Comparison of ENCODE assay signal across 19 mouse cellular contexts in genomic region chr8:88948981-88949380, GRCm38 (mm10).
DNase-seq lines count a peak whose midpoint lies in the region; TF ChIP-seq lines count a peak whose summit lies in the region.
"Had no signal": no experiment of that assay in that cellular context is flagged by ENCODE, and none has a peak within 500 bp of the region (broad histone marks: within the 10 kb centered on the region; RNA-seq: fewer than 3 reads in every experiment).

No protein-coding gene starts in this region.

- H3K9ac ChIP-seq in heart, adult 2 months (ENCODE audit: low read depth, low read length) = no peak overlapping the region
- H3K9ac ChIP-seq in ES-E14 (ENCODE audit: insufficient read depth, low read depth, low read length, poor library complexity, severe bottlenecking) = peak overlapping the region; percentile 73
- H3K9ac ChIP-seq: forebrain, embryonic 12.5 days; intestine, embryonic 15.5 days; limb, embryonic 15.5 days; midbrain, embryonic 15.5 days had no signal

- H3K9me3 ChIP-seq in ES-E14 (ENCODE audit: control insufficient read depth, insufficient read depth, low read depth, low read length) = no peaks in the 10 kb centered on the region
- H3K9me3 ChIP-seq: intestine, embryonic 15.5 days; limb, embryonic 15.5 days; midbrain, embryonic 15.5 days had no signal

- no peaks in the 10 kb centered on the region for H3K36me3 ChIP-seq in heart, adult 2 months (ENCODE audit: control insufficient read depth, insufficient read depth, low read length)
- no peaks in the 10 kb centered on the region for H3K36me3 ChIP-seq in ES-E14 (ENCODE audit: control insufficient read depth, insufficient read depth, low read length, poor library complexity, severe bottlenecking)
- H3K36me3 ChIP-seq: forebrain, embryonic 12.5 days; intestine, embryonic 15.5 days; limb, embryonic 15.5 days; midbrain, embryonic 15.5 days had no signal

- intact Hi-C loops in heart, adult 2 months (cut with DNase I) = no loop called here
- intact Hi-C loops in gastrocnemius, postnatal 14 days (cut with DNase I; ENCODE audit: low total_unique reads) = loop anchor here (10.0 kb wide), 1 partner anchor 626 kb away; no protein-coding TSS in a partner anchor

- H3K27me3 ChIP-seq in heart, adult 2 months (ENCODE audit: control insufficient read depth, insufficient read depth, low read length) = no peaks in the 10 kb centered on the region
- H3K27me3 ChIP-seq: forebrain, embryonic 12.5 days; intestine, embryonic 15.5 days; limb, embryonic 15.5 days; midbrain, embryonic 15.5 days had no signal

- in situ Hi-C loops in ES-E14 (cut with MboI; ENCODE audit: low sequenced_read_pairs in 2 of 2, unreplicated experiment in 2 of 2) = loop anchor here in 1 of 2 experiments (5.0 kb wide), 1 partner anchor 53 kb away; no protein-coding TSS in a partner anchor

- H3K4me3 ChIP-seq in heart, adult 2 months = no peak overlapping the region
- H3K4me3 ChIP-seq in ES-E14 (ENCODE audit: insufficient read depth in 1 of 2, low read depth in 1 of 2, low read length in 2 of 2, poor library complexity in 1 of 2, severe bottlenecking in 1 of 2) = peak overlapping the region; percentile 24 to 31; a peak in 2 of 4 replicates
- H3K4me3 ChIP-seq: forebrain, embryonic 12.5 days; intestine, embryonic 15.5 days; left cerebral cortex, adult 2 months; limb, embryonic 15.5 days; midbrain, embryonic 15.5 days had no signal

- peak; percentile 28 to 30 for DNase-seq in heart, adult 2 months
- no peak for DNase-seq in heart, adult 11 months
- DNase-seq in kidney, postnatal 25 days = peak; percentile 9 to 45
- DNase-seq in kidney, adult 9 months = no peak
- no peak for DNase-seq in ES-E14 (ENCODE audit: low read depth, low spot score)
- DNase-seq in gastrocnemius, postnatal 14 days = peak; percentile 45
- no peak for DNase-seq in cerebellum, adult 8-10 months
- DNase-seq: adrenal gland, adult 8-10 months; cerebellum, adult 9-11 months; embryo, embryonic 11 days; lung, adult 2 months; right cerebral cortex, postnatal 25 days; thymus, adult 18-20 months had no signal

- TF ChIP-seq POLR2A in heart, adult 2 months (IDR thresholded peaks at IDR 0.05; ENCODE audit: insufficient read depth, low read depth, low read length) = no peak

- TF ChIP-seq EP300 in heart, adult 2 months (IDR thresholded peaks at IDR 0.05; ENCODE audit: insufficient read depth, low read depth, low read length) = no peak

- no peak overlapping the region for H3K27ac ChIP-seq in heart, adult 2 months
- peak overlapping the region; percentile 100 for H3K27ac ChIP-seq in ES-E14 (ENCODE audit: insufficient read depth, low read depth, low read length, poor library complexity, severe bottlenecking)
- H3K27ac ChIP-seq: forebrain, embryonic 12.5 days; intestine, embryonic 15.5 days; left cerebral cortex, adult 2 months; limb, embryonic 15.5 days; macrophage; midbrain, embryonic 15.5 days had no signal

- no peaks in the 10 kb centered on the region for H3K4me1 ChIP-seq in heart, adult 2 months (ENCODE audit: control insufficient read depth, insufficient read depth, low read length)
- peaks cover 32% of the 10 kb centered on the region in 2 experiments for H3K4me1 ChIP-seq in ES-E14 (ENCODE audit: control insufficient read depth in 2 of 2, insufficient read depth in 2 of 2, low read length in 2 of 2, poor library complexity in 1 of 2)
- H3K4me1 ChIP-seq: forebrain, embryonic 12.5 days; intestine, embryonic 15.5 days; limb, embryonic 15.5 days; midbrain, embryonic 15.5 days had no signal

- TF ChIP-seq CTCF in heart, adult 2 months (IDR thresholded peaks at IDR 0.05) = no peak

- H3K79me2 ChIP-seq in heart, adult 2 months (replicated peaks; ENCODE audit: control insufficient read depth, insufficient read depth, low read length) = no peaks in the 10 kb centered on the region

- WGBS in heart, adult 2 months = 56% methylated on average over 16 of the region's 16 CpGs

TF ChIP-seq in ES-E14, 5 proteins besides CTCF, POLR2A, EP300 and RAD21:
- TF ChIP-seq ZC3H11A (IDR thresholded peaks at IDR 0.05; ENCODE audit: borderline replicate concordance, low read depth, low read length) (no peak), MAFK (IDR thresholded peaks at IDR 0.05; ENCODE audit: insufficient read depth, low read depth, low read length) (no peak), ZNF384 (IDR thresholded peaks at IDR 0.05; ENCODE audit: low read depth, low read length) (no peak), HCFC1 (IDR thresholded peaks at IDR 0.05; ENCODE audit: borderline replicate concordance, insufficient read depth, low read length) (no peak)

Comparison
In these comparisons a context has a peak if more than half of its experiments do, and no peak if none do; other contexts are left out.
1. DNase-seq: peak in heart, adult 2 months (2 of 2), kidney, postnatal 25 days (2 of 2) and gastrocnemius, postnatal 14 days (single experiment); none in heart, adult 11 months (single experiment), kidney, adult 9 months (single experiment), ES-E14 (single experiment) and cerebellum, adult 8-10 months (single experiment).